Mouse (Mus musculus): Measurements from ENCODE around the gene Cryba1. TPM values are rescaled to one million over a fixed set of nuclear protein-coding genes. Genes with fewer than 3 reads are reported as not detected.

Cryba1 gene
- not detected in 2 replicates for total RNA-seq (2014; rRNA removed)
- polyA plus RNA-seq (2012; rRNA removed): not detected in 2 replicates

DNA sequence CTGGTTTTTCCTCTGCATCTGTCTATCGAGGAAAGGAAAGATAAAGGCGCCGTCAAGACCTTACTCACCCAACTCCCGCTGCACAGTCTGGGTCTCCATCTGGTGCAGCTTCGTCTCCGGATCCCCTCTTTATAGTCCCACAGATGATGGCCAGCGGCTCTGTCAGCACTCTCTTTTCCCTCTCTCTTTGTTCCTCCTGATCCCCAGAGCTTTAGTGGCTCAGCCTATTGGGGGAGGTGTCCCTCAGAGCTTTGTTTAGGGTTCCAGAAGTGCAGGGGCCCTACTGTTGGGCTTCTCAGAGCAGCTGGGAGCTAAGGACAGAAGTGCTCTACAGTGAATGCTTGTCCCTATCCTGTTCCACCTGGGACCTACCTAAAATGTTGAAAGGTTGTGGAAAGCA lies at the start of gene Cryba1:
TSS of gene Cryba1 (minus strand) at position 101 of the 400 bp plus-strand sequence.
- Histone ChIP-seq H3K4me3 (ENCODE audit: insufficient read depth, low read depth, low read length) (no peak within 1 kb of the TSS), H3K27me3 (ENCODE audit: control insufficient read depth, insufficient read depth, low read length) (no peaks in the 10 kb centered on the region), H3K4me1 (ENCODE audit: control insufficient read depth, insufficient read depth, low read length) (no peaks in the 10 kb centered on the region), H3K27ac (replicated peaks; ENCODE audit: insufficient read depth, low read depth, low read length) (no peak within 1 kb of the TSS), H3K9ac (ENCODE audit: low read depth, low read length) (no peak within 1 kb of the TSS), H3K36me3 (ENCODE audit: control insufficient read depth, insufficient read depth, low read length) (no peaks in the 10 kb centered on the region), H3K79me2 (ENCODE audit: control insufficient read depth, insufficient read depth, low read length) (no peaks in the 10 kb centered on the region)
- 83% methylated on average over 7 of the region's 7 CpGs for WGBS
- no peak for TF ChIP-seq POLR2A (IDR thresholded peaks at IDR 0.05; ENCODE audit: extremely low read depth, insufficient read depth, low read length)
- no peak for TF ChIP-seq CTCF (IDR thresholded peaks at IDR 0.05; ENCODE audit: low read depth, low read length)
- no peak for DNase-seq (ENCODE audit: extremely low read depth, low read depth, low spot score)

DNA sequence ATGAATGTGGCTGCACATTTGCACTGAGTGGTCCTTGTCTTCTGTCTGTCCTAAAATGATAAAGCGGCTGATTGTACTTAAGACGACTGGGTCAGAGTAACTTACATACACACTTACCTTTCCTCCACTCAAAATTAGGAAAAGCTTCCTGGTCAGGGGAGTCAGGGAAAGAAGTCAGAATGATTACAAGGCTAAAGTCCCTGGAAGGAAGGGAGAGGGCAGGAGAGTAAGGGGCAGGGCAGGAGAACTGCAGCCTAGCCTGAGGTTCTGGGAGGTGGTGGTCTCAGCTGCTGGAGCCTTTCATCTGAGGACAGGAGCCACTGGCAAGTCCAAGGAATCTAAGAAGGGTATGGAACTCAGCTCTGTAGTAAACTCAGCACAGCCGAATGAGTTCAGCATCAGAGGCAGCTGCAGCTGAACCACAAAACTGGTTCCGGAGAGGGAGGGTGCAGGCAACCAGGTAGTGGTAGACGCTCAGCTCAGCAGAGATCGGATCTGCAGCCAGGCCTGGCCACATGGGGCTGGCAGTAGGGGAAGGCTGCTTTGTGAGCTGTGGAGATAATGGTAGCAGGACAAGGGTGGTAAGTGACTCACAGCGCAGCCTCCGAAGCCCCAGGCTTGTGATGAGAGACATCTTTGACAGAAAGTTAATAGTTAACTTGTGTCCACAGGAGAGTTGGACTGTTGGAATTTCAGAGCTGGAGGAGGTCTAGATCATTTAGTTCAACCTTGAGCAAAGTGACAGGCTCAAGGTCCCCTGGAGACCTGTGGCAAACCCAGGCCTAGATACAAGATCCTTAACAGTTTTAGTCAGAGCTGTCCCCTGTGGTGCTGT lies 47.0 kb upstream of the Cryba1 start:
- WGBS: 26% methylated on average over 8 of the region's 8 CpGs
- Histone ChIP-seq H3K4me3 (ENCODE audit: insufficient read depth, low read depth, low read length) (peak overlapping the region; percentile 53), H3K27ac (replicated peaks; ENCODE audit: insufficient read depth, low read depth, low read length) (peak overlapping the region; percentile 94), H3K27me3 (ENCODE audit: control insufficient read depth, insufficient read depth, low read length) (no peaks in the 10 kb centered on the region), H3K9ac (ENCODE audit: low read depth, low read length) (peak overlapping the region; percentile 64), H3K79me2 (ENCODE audit: control insufficient read depth, insufficient read depth, low read length) (peaks cover 28% of the 10 kb centered on the region; the same call in 1 of the 2 replicates), H3K36me3 (ENCODE audit: control insufficient read depth, insufficient read depth, low read length) (no peaks in the 10 kb centered on the region), H3K4me1 (ENCODE audit: control insufficient read depth, insufficient read depth, low read length) (peaks cover 32% of the 10 kb centered on the region)
- peak; percentile 96 for DNase-seq (ENCODE audit: extremely low read depth, low read depth, low spot score)
- TF ChIP-seq CTCF (IDR thresholded peaks at IDR 0.05; ENCODE audit: low read depth, low read length): no peak
- TF ChIP-seq POLR2A (IDR thresholded peaks at IDR 0.05; ENCODE audit: extremely low read depth, insufficient read depth, low read length): no peak

DNA sequence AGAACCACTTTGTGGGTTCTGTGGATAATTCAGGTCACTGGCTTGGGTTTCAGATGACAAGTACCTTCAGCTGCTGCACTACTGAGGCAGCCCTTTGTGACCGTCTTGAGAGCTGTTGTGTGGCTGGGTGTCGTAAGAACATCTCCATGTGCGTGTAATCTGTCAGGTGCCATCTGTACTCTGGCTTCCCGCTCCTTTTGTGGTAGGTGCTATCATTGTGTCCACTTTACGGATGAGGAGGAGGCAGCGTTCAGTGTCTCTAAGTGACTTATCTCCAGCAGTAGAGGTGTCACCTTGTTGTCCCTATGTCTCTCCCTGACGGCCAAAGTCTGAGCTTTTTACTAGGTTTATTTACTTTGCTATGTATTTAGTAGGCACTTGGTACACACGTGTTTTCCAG lies 45.3 kb upstream of the Cryba1 start:
- DNase-seq (ENCODE audit: extremely low read depth, low read depth, low spot score): peak; percentile 90
- no peaks in the 10 kb centered on the region for H3K36me3 ChIP-seq (ENCODE audit: control insufficient read depth, insufficient read depth, low read length)
- TF ChIP-seq CTCF (IDR thresholded peaks at IDR 0.05; ENCODE audit: low read depth, low read length) (no peak), POLR2A (IDR thresholded peaks at IDR 0.05; ENCODE audit: extremely low read depth, insufficient read depth, low read length) (no peak)
- no peak overlapping the region for H3K4me3 ChIP-seq (ENCODE audit: insufficient read depth, low read depth, low read length)
- H3K9ac ChIP-seq (ENCODE audit: low read depth, low read length): peak overlapping the region; percentile 57
- H3K4me1 ChIP-seq (ENCODE audit: control insufficient read depth, insufficient read depth, low read length): peaks cover 34% of the 10 kb centered on the region
- H3K27ac ChIP-seq (replicated peaks; ENCODE audit: insufficient read depth, low read depth, low read length): peak overlapping the region; percentile 98
- H3K27me3 ChIP-seq (ENCODE audit: control insufficient read depth, insufficient read depth, low read length): no peaks in the 10 kb centered on the region
- 21% methylated on average over 8 of the region's 8 CpGs for WGBS
- peaks cover 24% of the 10 kb centered on the region; the same call in 1 of the 2 replicates for H3K79me2 ChIP-seq (ENCODE audit: control insufficient read depth, insufficient read depth, low read length)

DNA sequence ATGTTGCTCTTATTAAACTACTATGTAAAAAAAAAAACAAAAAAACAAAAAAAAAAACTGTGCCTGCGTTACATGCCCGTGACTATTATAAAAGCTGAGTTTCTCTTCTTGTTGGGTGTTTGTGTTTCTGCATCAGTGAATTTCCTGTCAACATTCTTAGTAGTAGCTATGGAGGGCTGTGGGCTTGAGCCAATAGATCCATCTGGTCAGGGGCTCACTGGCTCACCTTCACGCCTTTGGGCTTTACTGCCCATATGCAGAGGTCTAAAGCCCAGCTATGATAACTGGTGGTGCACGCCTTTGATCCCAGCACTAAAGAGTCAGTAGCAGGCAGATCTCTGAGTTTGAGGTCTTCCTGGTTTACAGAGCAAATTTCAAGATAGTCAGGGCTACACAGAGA lies 44.4 kb upstream of the Cryba1 start:
- H3K79me2 ChIP-seq (ENCODE audit: control insufficient read depth, insufficient read depth, low read length): peaks cover 23% of the 10 kb centered on the region; the same call in 1 of the 2 replicates
- H3K4me3 ChIP-seq (ENCODE audit: insufficient read depth, low read depth, low read length): no peak overlapping the region
- no peak overlapping the region for H3K9ac ChIP-seq (ENCODE audit: low read depth, low read length)
- H3K27me3 ChIP-seq (ENCODE audit: control insufficient read depth, insufficient read depth, low read length): no peaks in the 10 kb centered on the region
- H3K36me3 ChIP-seq (ENCODE audit: control insufficient read depth, insufficient read depth, low read length): no peaks in the 10 kb centered on the region
- peak overlapping the region; percentile 78 for H3K27ac ChIP-seq (replicated peaks; ENCODE audit: insufficient read depth, low read depth, low read length)
- WGBS: 51% methylated on average over 4 of the region's 4 CpGs
- TF ChIP-seq CTCF (IDR thresholded peaks at IDR 0.05; ENCODE audit: low read depth, low read length): no peak
- no peak for TF ChIP-seq POLR2A (IDR thresholded peaks at IDR 0.05; ENCODE audit: extremely low read depth, insufficient read depth, low read length)
- no peak for DNase-seq (ENCODE audit: extremely low read depth, low read depth, low spot score)
- peaks cover 40% of the 10 kb centered on the region for H3K4me1 ChIP-seq (ENCODE audit: control insufficient read depth, insufficient read depth, low read length)

DNA sequence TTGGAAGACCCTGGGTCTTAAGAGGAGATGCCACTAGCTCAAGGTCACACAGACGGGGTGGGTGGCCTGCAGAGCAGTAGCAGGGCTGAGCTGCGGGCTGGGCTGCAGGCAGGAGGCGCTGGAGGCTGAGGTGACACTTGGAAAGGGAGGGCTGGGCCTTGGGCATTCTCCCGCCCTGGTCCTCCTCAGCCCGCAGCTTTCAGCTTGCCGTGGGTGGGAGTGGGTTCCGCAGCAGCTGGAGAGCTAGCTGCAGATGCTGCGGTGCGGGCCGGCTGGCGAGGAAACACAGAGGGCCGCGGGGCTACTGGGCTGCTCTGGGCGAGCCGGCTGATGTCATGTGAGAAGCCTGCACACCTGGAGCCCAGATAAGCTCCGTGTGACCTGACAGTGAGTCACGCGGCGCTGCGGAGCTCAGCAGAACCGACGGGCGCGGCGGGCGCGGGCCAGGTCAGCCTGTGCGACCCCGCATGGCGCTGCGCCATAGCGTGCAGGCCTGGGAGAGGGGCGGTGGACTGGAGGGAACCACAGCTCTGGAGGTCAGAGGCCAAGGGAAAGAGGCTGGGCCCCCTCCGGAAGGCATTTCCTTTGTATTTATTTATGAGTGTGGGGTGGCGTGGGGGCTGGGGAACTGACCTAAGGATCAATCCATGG lies 41.4 kb upstream of the Cryba1 start:
- WGBS: 2% methylated on average over 34 of the region's 35 CpGs
- H3K4me1 ChIP-seq (ENCODE audit: control insufficient read depth, insufficient read depth, low read length): peaks cover 32% of the 10 kb centered on the region
- peak overlapping the region; percentile 63 for H3K4me3 ChIP-seq (ENCODE audit: insufficient read depth, low read depth, low read length)
- H3K36me3 ChIP-seq (ENCODE audit: control insufficient read depth, insufficient read depth, low read length): no peaks in the 10 kb centered on the region
- H3K27me3 ChIP-seq (ENCODE audit: control insufficient read depth, insufficient read depth, low read length): no peaks in the 10 kb centered on the region
- peak; percentile 79 for TF ChIP-seq CTCF (IDR thresholded peaks at IDR 0.05; ENCODE audit: low read depth, low read length)
- no peak for TF ChIP-seq POLR2A (IDR thresholded peaks at IDR 0.05; ENCODE audit: extremely low read depth, insufficient read depth, low read length)
- peaks cover 20% of the 10 kb centered on the region for H3K79me2 ChIP-seq (ENCODE audit: control insufficient read depth, insufficient read depth, low read length)
- H3K27ac ChIP-seq (replicated peaks; ENCODE audit: insufficient read depth, low read depth, low read length): peak overlapping the region; percentile 94
- peak overlapping the region; percentile 93 for H3K9ac ChIP-seq (ENCODE audit: low read depth, low read length)
- peak; percentile 71 for DNase-seq (ENCODE audit: extremely low read depth, low read depth, low spot score)
